Mouse (Mus musculus) limb, embryonic 14.5 days (tissue): ENCODE measurements around the gene Col18a1. TPM values are rescaled to one million over a fixed set of nuclear protein-coding genes. Genes with fewer than 3 reads are reported as not detected.

Source experiments
- ATAC-seq: fragments of 200-750 bp; cut with Nextera tagmentation; 2 replicates; pipeline ENCODE4 v1.8.0; 2017; ENCODE audit warnings: low read depth, moderate number of reproducible peaks, moderate TSS enrichment; ENCODE audit not compliant: low FRiP score
- DNase-seq: peaks from one replicate; pipeline ENCODE4 v3.0.0-alpha.2; 2015; ENCODE audit warnings: low spot score
- H3K27ac ChIP-seq: fragments of 300-500 bp; sonication (generic); replicated peaks from 2 replicates; pipeline ENCODE4 v1.5.1; 2014; ENCODE audit warnings: low read depth, mild to moderate bottlenecking, low read length, moderate library complexity, mixed read lengths
- H3K27me3 ChIP-seq: fragments of 300-500 bp; sonication (generic); 2 replicates; pipeline ENCODE4 v1.6.1; 2014; ENCODE audit warnings: low read length, mixed read lengths; ENCODE audit not compliant: control insufficient read depth, insufficient read depth
- H3K36me3 ChIP-seq: fragments of 300-500 bp; sonication (generic); 2 replicates; pipeline ENCODE4 v1.6.1; 2014; ENCODE audit warnings: mild to moderate bottlenecking, low read length, moderate library complexity, mixed read lengths; ENCODE audit not compliant: control insufficient read depth, insufficient read depth
- H3K4me1 ChIP-seq: fragments of 300-500 bp; sonication (generic); 2 replicates; pipeline ENCODE4 v1.6.1; 2014; ENCODE audit warnings: antibody characterized with exemption, low read length, mixed read lengths; ENCODE audit not compliant: control insufficient read depth, insufficient read depth
- H3K4me2 ChIP-seq: fragments of 300-500 bp; sonication (generic); replicated peaks from 2 replicates; pipeline ENCODE4 v1.6.1; 2014; ENCODE audit warnings: low read depth, mild to moderate bottlenecking, low read length, moderate library complexity; ENCODE audit not compliant: severe bottlenecking
- H3K4me3 ChIP-seq: fragments of 300-500 bp; sonication (generic); replicated peaks from 2 replicates; pipeline ENCODE4 v1.5.1; 2014; ENCODE audit warnings: low read length
- H3K9ac ChIP-seq: fragments of 300-500 bp; sonication (generic); 2 replicates; pipeline ENCODE4 v1.6.1; 2014; ENCODE audit warnings: mild to moderate bottlenecking, low read depth, low read length, moderate library complexity; ENCODE audit not compliant: severe bottlenecking
- H3K9me3 ChIP-seq: fragments of 300-500 bp; sonication (generic); 2 replicates; pipeline ENCODE4 v1.6.1; 2016; ENCODE audit warnings: low read length; ENCODE audit not compliant: control insufficient read depth
- POLR2A ChIP-seq: fragments of 200-500 bp; IDR thresholded peaks from 2 replicates; pipeline ENCODE4 v1.8.0; 2012; ENCODE audit warnings: inconsistent platforms, mild to moderate bottlenecking, moderate library complexity, borderline replicate concordance; ENCODE audit not compliant: insufficient read depth, insufficient read length; ENCODE audit errors: extremely low read depth
- WGBS: fragments of 180-500 bp; shearing (Covaris S2); extraction: QIAGEN DNeasy Blood & Tissue Kit; methylation state at CpG from one replicate; pipeline ENCODE4 v1.1.7; 2014; 5-methylcytosine and 5-hydroxymethylcytosine counted together
- polyA plus RNA-seq, 2 experiments: library from polyadenylated mRNA; depleted of rRNA in 1 of 2; stranded (reverse) in 1 of 2; unstranded in 1 of 2; fragments of >200 nt; fragmentation: Nextera tagmentation in 1 of 2; extraction: Ambion mirVana in 1 of 2; gene quantifications; 2 replicates each; pipeline versions ENCODE4 v1.2.1 to v1.2.3; 2012 to 2014

Gene Col18a1
- polyA plus RNA-seq, 2 experiments, result 66.4 to 77.8 TPM

- H3K4me3 ChIP-seq, result no peak overlapping the region
These were observed 37.6 kb upstream of the Col18a1 start for GRCm38 (mm10) chr10:77203960-77204359.

DNA sequence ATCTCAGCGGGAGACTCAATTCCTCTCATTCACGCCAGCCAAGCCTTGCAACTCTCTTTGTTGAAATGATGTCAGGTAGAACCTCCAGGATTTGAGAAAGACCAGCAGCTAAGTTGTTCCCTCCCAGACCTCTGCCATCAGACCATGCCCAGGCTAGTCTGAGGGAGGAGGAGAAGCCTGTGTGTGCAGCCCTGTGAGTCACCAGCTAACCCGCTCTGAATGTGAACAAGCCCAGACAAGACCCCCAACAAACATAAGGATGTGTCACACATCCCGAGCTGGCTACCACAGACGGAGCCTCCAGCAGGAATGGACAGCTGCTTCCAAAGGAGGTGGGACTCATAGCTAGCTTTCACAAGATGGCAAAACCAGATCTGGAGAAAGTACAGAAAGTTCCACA lies 35.6 kb upstream of the Col18a1 start:
- H3K4me2 ChIP-seq, result no peak overlapping the region
- no peaks in the 10 kb centered on the region for H3K36me3 ChIP-seq
- peaks cover 5% of the 10 kb centered on the region for H3K4me1 ChIP-seq
- no peak overlapping the region for H3K9ac ChIP-seq
- H3K27me3 ChIP-seq, result no peaks in the 10 kb centered on the region
- DNase-seq (no peak), ATAC-seq (no peak)
- no peak overlapping the region for H3K27ac ChIP-seq
- no peaks in the 10 kb centered on the region for H3K9me3 ChIP-seq
- TF ChIP-seq POLR2A, result no peak
- 60% methylated on average over 5 of the region's 5 CpGs for WGBS
- H3K4me3 ChIP-seq, result no peak overlapping the region

More at GRCm38 (mm10) chr10:77203960-77204359, 37.6 kb upstream of the Col18a1 start:
- Histone ChIP-seq H3K9me3 (no peaks in the 10 kb centered on the region), H3K9ac (no peak overlapping the region), H3K27me3 (no peaks in the 10 kb centered on the region), H3K4me2 (no peak overlapping the region), H3K27ac (no peak overlapping the region), H3K36me3 (no peaks in the 10 kb centered on the region), H3K4me1 (peaks cover 8% of the 10 kb centered on the region)
- 74% methylated on average over 4 of the region's 4 CpGs for WGBS
- ATAC-seq (no peak), DNase-seq (no peak)
- no peak for TF ChIP-seq POLR2A

DNA sequence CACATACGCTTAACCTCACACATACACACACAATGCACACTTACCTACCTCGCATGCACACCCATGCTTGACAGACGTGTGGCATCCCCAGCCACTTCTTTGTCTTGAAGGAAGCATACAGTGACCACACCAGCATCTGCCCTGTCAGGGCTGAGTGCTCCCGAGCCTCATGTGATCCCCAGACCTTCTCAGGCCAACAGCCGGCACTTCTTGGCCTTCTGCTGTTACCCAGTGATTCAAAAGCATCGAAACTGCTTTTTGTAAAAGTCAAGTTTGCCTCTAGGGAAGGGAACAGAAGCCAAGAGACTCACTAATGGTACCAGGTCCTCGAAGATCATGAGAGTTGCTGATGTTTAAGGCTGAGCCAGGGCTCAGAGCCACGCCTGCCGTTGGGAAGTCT lies 33.9 kb upstream of the Col18a1 start:
- Histone ChIP-seq H3K27me3 (no peaks in the 10 kb centered on the region), H3K4me2 (no peak overlapping the region), H3K4me3 (no peak overlapping the region), H3K4me1 (no peaks in the 10 kb centered on the region), H3K36me3 (no peaks in the 10 kb centered on the region), H3K9me3 (no peaks in the 10 kb centered on the region), H3K9ac (no peak overlapping the region), H3K27ac (no peak overlapping the region)
- no peak for TF ChIP-seq POLR2A
- 75% methylated on average over 9 of the region's 9 CpGs for WGBS
- ATAC-seq, result no peak
- no peak for DNase-seq

DNA sequence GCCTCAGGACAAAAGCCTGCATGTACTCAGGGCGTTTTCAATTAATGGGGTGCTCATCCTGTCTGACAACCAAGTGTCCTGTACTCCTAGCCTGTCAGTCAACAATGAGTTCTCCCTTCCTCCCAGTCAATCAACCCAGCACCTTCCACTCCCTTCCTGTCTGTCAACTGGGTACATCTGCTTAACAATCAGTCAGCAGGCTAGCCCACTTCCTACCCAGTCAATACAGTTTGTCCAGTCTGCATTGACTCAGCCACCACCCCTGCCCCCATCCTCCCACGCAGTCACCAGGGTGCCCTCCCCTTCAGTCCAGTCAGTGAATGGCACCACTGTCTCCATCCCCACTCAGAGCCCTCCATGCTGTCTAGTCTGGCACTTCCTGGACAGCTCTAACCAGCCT lies 32.9 kb upstream of the Col18a1 start:
- no peaks in the 10 kb centered on the region for H3K9me3 ChIP-seq
- no peak overlapping the region for H3K4me2 ChIP-seq
- WGBS, result 70% methylated on average over 2 of the region's 2 CpGs
- DNase-seq, result no peak
- H3K27ac ChIP-seq, result no peak overlapping the region
- H3K27me3 ChIP-seq, result no peaks in the 10 kb centered on the region
- H3K4me3 ChIP-seq, result no peak overlapping the region
- TF ChIP-seq POLR2A, result no peak
- H3K36me3 ChIP-seq, result no peaks in the 10 kb centered on the region
- H3K9ac ChIP-seq, result no peak overlapping the region
- no peak for ATAC-seq
- no peaks in the 10 kb centered on the region for H3K4me1 ChIP-seq

DNA sequence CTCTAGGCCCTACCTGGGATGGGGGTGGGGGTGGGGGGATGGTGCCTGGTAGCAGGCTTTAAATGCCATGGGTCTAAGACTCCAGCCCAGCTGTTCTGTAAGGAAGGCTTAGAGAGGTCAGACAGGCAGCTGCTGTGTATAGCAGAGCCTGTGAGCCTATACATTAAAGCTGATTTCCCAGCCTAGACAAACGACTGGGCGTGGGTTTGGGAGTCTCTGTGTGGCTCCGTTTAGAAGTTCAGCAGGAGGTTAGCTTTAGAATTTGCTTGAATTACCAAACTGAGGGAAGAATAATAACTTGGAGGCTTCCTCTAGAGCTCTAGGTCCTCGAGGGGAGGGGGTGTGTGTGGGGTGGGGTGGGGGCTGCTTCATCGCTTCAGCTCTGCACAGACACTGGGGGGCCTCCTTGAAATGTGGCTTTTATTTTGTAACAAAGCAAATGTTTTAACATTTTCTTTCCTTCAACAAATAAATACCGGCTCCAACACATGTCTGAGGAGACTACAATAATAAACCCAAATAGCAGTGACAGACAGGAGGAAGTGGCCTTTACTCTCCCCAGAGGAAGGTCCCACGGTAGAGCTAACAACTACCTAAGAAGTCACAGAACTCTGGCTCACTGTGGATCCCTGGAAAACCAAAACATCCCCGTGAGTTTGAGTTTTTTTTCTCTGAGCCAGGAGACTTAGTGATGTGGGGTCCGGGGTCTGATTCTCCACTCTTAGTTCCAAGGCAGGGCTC lies 31.3 kb upstream of the Col18a1 start:
- Histone ChIP-seq H3K27me3 (no peaks in the 10 kb centered on the region), H3K36me3 (no peaks in the 10 kb centered on the region), H3K9ac (0 out of 2 replicates have a peak overlapping the region, but pooled peaks have one; percentile 7), H3K4me3 (no peak overlapping the region), H3K9me3 (no peaks in the 10 kb centered on the region), H3K4me1 (no peaks in the 10 kb centered on the region), H3K4me2 (no peak overlapping the region), H3K27ac (no peak overlapping the region)
- WGBS, result 35% methylated on average over 9 of the region's 9 CpGs
- DNase-seq (no peak), ATAC-seq (peak; percentile 67)
- TF ChIP-seq POLR2A, result no peak
